Mouse (Mus musculus): ENCODE data around the gene Stxbp3.
"Not testable (repeated sequence)": the region's sequence is repeated elsewhere in the genome, so short reads cannot be mapped to it uniquely, and the experiment has no call there.

The Stxbp3 gene

DNA sequence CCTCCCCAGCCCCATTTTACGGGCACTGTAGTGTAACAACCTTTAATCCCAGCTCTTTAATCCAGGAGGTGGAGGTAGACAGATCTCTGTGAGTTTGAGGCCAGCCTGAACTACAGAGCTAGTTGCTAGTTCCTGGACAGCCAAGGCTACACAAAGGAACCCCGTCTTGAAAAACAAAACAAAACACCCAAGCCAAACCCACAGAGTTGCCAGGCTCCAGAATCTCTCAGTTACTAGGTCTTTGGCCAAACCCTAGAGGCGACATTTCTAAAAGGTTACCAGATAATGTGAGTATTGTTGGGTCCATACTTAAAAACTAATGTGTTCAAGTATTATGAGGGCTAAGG, 16.8 kb upstream of the Stxbp3 start:
- in situ Hi-C loops (cut with MboI), result no loop called here

DNA sequence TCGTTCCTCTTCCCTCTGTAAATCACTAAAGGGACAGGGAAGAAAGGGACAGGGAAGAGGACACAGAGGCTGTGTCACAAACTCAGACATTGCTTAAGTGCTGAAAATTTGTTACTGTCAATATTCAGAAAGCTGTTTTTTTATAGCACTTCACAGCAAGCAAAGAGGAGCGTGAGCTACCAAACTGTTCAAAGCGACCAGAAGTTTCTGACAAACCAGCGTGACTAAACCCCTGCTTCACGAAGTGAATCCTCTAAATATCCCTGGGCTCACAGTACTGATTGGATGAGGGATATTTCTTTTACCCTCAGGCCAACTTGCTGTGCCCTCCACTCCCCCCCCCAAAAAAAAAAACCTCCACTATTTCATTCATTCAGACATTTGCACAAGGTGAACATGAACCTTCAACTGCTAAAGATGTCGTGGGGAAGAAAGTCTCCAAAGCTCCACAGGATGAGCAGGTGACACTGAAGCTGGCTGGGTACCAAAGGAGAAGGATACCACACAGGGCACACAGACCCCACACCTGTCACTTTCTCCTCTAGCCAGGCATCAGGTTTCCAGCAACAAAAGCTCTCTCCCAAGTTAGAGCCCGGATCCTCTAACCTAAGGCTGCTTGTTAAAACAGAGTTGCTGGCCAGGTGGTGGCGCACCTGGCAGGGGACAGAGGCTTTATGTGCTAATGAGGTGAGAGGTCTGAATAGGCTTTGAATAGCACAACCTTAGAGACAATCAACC, 16.2 kb upstream of the Stxbp3 start:
- in situ Hi-C loops (cut with MboI), result no loop called here

DNA sequence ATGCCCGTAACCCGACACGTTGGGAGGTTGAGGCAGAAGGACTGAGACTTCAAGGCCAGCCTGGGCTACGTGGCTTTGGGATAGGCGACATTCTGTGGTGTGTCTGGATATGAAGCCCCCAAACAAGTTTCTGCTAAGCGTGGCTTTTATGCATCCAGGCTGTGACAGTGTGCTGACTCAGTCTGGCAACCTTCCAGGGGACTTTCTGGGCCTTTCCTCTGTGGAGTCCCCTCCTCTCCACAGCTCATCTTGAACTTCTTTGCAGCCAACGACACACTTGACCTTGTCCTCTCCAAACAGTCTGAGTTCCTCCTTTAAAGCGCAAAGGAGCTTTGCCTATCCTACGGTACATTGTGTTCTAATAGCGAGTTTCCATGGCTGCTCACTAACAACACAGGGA, 15.5 kb upstream of the Stxbp3 start:
- in situ Hi-C loops (cut with MboI), result no loop called here

DNA sequence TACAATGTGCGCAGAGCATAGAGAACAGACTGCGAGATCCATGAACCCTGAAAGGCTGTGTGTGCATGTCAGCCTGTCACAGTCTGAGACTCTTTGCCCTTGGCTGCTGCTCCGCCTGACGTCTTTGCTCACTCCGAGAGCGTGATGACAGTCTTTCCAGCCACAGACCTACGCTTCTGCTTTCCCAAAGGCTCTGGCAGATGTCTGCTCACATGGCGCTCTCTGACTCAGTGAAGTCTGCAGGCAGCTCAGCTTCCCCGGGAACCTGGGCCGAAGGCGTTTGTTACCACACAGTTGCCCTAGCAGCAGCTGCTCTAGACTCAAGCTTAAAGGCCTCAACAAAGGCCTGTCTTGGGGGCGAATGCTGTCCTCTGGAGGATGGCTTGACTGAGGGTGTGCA, 15.0 kb upstream of the Stxbp3 start:
- in situ Hi-C loops (cut with MboI), result no loop called here

DNA sequence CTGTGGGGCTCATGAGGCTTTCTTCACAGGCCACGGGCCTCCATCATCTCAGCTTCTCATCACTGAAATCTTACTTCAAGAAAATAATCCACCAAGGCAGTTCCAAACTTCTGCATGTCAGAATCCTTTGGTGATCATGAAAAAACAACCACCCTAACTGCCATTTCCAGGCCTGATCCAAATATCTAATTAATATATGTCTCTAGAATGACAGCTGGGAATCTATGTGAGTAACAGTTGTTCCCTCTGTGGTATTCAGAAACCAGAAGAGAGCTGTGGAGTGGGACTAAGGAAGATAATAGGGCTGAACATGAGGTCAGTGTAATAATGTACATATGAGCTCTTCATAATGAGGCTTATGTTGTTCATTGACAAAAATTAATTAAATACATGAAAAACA, 12.9 kb upstream of the Stxbp3 start:
- in situ Hi-C loops (cut with MboI), result no loop called here

DNA sequence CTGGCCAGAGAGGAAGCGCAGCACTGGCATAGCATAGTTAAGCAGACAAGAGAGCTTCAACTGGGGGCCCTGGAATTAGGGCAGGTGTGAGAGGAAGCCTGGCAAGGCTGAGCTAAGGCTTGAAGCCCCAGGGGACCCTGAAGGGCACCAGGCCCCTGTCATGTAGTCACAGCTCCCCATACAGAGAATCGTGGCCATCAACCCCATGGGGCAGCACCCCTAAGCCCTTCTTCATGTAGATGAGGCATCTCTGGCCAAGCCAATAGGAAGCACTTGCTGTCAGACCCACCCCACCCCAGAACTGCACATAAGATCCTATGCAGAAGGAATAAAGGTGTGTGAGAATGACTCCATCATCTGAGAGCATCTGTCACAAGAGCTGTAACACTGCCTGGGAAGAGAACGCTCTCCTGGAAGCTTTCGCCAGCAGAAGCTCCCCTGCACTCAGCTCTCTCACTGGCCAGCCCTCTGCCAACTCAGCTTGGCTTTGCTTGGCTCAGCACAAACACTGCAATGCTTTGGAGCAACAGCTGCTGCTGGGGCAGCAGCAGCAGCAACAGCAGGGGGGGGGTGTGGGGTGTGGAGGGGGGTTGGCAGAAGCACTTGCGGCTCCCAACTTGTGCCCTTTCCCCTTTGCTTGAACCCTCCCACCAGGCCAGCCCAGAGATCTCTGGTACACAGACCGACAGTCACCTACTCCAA, 11.8 kb upstream of the Stxbp3 start:
- in situ Hi-C loops (cut with MboI), result no loop called here

DNA sequence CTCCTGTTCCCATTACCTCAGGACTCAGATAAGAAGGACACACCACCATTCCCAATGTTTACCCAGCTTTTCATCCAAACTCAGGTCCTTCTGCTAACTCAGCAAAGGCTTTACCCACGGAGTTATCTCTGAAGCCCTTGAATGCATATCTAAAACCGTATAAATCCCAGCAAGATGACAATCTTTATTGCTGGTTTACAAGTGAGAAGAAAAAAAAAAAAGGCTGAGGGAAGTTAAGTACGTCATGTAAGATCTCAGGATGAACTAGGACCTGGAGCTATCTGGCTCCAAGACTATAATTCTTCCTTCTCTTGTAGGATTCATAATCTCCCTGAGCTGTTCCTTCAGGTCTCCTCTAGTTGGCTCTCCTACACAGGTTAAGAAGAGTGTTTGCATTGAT, 11.2 kb upstream of the Stxbp3 start:
- in situ Hi-C loops (cut with MboI), result no loop called here

DNA sequence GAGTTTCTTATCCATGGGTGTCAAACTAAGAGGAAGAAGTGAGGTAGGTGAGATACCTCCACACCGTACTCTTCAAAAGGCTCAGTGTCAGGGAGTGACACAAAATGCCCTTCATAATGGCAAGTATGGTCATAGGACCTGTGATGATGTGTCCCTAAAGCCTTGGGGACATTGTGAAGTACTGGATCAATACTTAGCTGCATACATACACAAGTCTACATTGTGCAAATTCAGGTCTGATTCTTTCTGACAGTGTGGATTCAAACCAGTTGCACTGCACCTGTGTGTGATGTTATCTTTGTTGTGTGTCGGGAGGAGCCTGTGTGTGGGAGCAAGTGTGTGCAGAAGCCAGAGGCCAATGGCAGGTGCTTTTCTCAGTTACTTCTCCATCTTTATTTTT, 10.7 kb upstream of the Stxbp3 start:
- in situ Hi-C loops (cut with MboI), result no loop called here

DNA sequence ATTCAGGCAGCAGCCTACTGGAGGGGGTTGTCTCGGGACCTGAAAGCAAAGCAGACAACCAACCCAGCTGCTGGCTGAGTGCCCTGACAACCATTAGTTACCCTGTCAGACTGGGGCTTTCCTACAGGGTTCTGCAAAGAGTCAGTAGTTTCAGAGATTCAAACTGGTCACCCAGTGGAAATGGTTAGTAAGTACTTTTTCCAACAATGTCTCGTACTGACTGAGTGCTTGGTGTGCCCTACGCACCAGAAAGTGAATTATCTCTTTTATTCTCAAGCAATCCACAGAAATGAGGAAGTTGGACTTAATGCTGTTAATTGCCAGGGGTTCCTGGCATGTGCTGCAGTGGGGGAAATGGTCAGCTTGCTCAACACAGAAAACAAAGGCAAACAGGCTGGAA, 10.2 kb upstream of the Stxbp3 start:
- in situ Hi-C loops (cut with MboI), result no loop called here

DNA sequence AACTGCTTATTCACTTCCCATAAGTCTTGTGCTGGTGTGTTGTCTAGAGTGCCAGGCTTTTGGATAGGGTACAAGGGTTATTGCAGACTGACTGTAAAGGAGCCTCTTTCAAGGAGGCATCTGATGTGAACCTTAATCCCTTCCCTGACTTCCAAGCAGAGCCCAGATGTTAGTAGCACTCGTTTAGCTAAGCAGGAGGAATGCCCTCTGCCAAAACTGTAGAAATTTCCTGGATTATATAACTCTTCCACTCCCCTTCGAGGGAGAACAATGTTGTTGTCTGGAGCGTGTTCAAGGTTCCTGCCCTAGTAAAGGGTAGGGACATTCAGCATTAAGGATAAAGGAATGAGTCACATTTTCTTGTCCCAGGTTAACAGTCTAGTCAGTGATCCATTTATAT, 6.3 kb upstream of the Stxbp3 start:
- in situ Hi-C loops (cut with MboI), result loop anchor here (5.0 kb wide), 1 partner anchor 56 kb away; no protein-coding TSS in a partner anchor

DNA sequence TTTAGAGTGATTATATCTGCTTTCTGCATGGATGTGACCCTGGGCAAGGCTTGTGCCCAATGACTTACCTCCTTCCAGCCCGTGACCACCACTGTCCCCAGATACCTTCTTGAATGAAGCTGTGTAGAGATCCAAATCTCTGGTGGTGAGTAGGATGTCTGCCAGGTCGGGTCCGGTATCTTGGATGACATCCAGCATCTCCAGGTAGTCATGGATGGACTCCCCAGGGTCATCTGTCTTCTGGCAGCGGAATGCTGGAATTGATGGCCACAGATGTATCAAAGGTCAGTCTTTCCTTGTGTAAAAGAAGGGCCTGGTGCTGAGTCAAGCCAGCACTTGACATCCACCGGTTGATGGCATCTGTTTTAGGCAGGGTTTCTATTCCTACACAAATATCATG, 4.2 kb upstream of the Stxbp3 start:
- in situ Hi-C loops (cut with MboI), result no loop called here

DNA sequence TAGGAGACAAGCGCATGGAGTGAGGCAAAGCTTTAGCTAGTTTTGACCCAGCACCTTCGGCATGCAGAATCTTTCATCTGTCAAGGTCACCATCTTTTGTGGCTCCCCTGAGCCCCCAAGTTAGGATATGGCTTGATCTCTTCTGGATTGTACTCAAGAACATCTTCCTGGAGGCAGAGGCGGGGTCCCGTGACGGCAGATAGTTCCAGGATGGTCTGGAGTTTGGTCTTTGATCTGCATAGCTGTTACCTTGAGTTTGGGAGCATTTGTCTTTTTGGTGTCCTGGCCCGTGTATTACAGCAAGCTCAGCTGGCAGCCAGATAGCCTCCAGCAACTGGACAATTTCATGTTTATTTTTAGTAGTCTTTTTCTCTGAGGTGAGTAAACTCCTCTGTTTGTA, 3.7 kb upstream of the Stxbp3 start:
- in situ Hi-C loops (cut with MboI), result no loop called here

DNA sequence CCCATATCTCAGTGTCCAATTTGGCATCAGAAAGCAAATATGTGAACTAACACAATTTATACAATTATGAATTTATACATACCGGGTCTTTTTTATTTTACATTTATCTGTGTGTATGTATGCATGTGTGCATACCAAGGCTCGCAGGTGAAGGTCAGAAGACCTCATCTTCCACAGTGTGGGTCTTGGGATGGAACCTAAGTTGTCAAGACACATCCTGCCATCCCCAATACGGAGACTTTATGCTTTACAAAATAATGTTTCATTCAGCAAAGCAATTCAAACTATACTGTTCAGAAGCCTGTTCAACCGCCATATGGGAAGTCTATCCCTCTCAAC, 359 bp upstream of the Stxbp3 start:
- in situ Hi-C loops (cut with MboI), result no loop called here

DNA sequence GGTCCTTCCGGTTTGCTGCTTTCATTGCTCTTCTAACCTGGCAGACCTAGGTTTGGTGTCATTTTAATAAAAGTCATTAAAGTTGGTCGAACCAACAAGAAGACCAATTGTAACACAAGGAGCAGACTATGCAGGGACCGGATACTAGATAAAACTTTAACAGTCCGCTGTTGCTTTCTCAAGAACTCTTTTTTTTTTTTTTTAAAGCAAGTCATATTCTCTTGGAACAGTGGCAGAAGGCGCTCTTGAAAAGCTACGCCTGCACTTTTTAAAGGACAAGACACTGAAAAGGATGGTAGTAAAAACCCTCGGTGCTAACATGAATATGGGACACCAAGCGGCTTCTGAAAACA, 703 bp downstream of the Stxbp3 start:
- in situ Hi-C loops (cut with MboI), result no loop called here

DNA sequence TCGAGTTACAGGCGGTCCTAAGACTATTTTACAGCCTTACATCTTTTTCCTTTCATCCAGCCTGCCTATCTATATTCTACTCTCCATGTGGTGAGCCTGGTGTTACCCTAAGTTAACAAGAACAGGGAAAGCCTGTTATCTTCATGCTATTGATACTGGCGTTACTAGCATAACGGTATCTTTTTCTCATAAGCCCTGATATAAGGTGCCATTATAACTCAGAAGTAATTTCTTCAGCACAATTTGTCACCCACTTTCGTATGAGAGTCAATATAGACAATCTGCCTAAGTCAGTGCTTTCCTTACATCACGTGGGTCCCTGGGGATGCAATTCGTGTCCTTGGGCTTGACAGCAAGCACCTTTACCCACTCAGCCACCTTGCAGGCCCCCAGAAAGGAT, 1.3 kb downstream of the Stxbp3 start:
- in situ Hi-C loops (cut with MboI), result no loop called here

DNA sequence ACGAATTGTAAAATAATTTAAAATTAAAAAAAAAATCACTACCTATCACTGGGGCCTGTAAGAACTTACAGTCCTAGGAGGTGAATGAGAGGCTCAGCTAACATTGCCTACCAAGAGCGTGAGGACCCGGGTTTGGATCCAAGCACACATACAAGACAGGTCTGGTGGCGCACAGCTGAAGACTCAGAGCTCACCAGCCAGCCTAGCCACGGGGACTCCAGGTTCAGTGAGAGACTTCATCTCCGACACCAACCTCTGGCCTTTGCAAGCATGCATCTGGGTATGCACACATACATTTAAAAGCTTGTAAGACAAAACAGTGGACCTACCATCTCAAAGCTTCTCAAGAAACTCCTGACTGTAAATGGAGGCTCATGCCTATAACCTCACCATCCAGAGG, 3.4 kb downstream of the Stxbp3 start:
- in situ Hi-C loops (cut with MboI), result no loop called here

DNA sequence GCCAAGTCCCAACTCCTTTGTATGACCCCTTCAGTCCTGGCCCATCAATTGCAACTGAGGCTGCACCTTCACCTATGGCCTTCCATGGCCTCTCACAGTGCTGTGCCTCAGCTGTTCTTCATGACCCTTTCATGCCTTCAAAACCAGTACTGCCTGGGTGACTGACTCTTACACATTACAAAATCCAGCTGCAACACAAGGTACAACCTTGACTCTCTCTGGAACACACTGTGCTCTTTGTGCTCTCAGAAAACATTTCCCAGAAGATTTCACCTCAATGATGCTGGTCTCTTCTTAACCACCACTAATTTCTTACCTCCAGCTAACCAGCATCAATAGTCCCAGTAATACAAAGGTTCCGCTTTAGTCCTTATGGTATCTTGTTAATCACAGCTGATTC, 6.6 kb downstream of the Stxbp3 start:
- in situ Hi-C loops (cut with MboI), result not testable (repeated sequence)

DNA sequence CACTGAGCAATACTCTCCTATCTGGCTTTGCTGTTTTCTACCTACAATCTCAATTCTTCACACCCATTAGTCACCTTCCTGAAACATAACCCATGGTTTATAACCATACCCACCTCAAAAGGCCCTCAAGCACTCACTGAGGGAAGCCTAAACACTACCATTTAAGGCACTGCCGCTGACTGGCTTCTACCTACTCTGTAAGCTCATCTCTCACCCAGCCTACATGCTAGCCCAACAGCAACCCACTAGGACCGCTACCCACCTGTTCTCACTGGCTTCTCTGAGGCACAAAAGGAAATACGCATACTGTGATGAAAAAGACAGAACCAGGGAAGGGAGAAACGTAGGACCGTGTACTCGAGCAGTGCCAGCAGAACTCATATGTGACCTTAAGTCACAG, 8.6 kb downstream of the Stxbp3 start:
- in situ Hi-C loops (cut with MboI), result no loop called here

DNA sequence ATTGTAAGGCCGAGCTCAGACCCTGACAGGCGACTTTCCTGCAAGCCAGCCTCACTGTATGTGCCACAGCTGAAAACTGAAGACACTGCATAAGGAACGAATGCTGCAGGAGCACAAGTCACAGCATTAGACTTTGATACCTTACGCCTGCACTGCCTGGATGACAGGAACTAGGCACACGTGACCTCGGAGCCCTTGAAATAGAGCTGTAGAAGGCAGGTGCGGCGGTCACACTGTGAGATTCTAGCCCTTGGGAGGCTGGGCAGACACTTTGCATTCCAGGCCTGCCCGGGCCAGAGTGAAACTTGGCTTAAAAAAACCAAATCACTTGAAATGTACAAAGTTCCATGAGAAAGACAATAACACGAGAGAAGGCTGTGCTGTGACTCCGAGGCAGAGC, 9.8 kb downstream of the Stxbp3 start:
- in situ Hi-C loops (cut with MboI), result no loop called here

DNA sequence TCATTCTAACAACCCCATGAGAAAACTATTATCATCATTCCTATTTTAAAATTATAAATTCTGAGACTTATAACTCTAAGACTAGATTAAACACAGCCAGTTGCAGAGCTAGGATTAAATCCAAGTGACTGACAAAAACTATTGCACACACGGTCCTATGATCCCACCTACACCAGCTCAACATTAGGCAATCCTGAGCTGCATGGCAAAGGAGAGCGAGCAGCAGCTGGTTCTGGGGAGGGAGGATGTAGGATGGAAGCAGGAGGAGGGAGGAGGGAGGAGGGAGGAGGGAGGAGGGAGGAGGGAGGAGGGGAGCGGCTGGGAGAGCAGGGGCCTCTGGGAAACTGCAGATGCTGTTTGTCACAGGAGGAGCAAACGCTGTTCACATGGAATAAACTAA, 24.7 kb downstream of the Stxbp3 start:
- in situ Hi-C loops (cut with MboI), result no loop called here

DNA sequence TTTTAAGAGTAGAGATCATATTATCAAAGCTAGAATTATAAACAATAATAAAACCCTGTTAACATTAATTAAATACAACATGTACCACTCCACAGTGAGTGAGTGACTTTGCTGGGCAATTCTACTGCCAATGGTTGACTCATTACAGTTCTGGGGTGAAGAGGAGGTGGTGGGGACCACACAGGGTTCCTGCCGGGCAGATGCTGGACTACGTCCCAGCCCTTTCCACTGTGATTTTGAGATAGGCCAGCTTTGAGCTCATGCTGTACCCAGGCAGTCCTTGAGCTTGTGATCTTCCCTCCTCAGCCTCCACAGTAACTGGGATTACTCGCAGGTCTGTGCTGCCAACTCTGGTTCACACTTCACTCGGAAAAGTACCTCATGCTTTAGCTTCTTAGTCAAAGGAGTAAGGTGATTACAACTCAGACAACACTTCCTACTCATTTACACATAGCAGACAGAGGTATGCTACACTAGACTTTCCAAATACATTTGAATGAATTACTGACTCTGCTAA, 29.5 kb downstream of the Stxbp3 start:
- in situ Hi-C loops (cut with MboI), result no loop called here

DNA sequence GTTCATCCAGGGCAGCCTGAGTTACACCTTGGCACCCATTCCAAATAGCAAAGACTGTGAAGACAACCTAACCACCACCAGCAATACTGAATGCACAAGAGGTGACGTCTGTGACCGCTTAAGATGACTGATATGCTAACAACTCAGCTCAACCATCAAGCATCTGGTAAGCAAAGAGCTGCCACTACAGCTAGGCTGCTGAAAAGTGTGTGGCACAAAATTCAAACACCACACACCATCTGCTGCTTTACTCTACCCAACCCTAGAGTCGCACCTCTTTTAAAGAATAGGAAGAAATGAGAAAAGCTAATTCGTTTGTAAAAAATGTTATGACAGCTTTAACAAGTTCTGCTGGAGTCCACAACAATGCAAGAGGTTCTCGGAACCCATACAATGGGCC, 34.7 kb downstream of the Stxbp3 start:
- in situ Hi-C loops (cut with MboI), result no loop called here

DNA sequence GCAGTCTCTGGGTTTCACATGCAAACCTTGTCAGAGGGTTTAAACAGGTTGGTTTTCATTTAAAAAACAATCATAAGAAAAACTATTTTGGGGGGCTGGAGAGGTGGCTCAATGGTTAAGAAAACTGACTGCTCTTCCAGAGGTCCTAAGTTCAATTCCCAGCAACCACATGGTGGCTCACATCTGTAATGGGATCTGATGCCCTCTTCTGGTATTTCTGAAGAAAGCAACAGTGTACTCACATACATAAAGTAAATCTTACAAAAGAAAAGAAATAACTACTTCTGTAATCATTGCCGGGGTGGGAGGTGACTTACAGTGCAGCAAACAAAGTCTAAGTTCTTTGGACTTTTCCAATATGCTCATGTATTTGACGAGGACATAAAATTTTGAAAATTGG, 42.0 kb downstream of the Stxbp3 start:
- in situ Hi-C loops (cut with MboI), result no loop called here

DNA sequence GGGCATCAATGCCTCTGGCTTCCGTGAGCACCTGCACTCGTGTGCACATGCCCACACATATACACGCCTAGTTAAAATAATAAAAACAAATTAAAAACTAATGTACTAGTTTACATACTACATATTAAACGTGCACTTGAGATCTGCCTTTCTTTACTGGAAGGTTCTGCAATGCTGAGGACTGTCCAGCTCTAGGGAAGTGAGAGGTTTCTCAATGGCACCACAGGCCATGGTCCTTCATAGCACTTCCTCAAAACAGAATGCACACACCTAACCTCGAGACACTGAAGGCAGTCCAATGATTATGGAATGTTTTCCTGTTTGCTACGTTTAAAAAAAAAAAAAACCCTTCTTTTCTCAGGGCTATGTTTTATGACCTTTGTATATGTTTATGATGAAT, 42.6 kb downstream of the Stxbp3 start:
- in situ Hi-C loops (cut with MboI), result no loop called here

Measured in mature B cell (primary cell).